Mouse (Mus musculus): Measurements from ENCODE around the gene Mecom.

- no peak for TF ChIP-seq CTCF (IDR thresholded peaks at IDR 0.05)
- TF ChIP-seq EP300 (IDR thresholded peaks at IDR 0.05), result no peak
Measured at GRCm38 (mm10) chr3:30059615-30060014, 488.2 kb downstream of the Mecom start.
